ENCODE assay signal across 14 mouse cellular contexts in genomic region chr4:59739321-59739720, GRCm38 (mm10).
DNase-seq lines count a peak whose midpoint lies in the region; ATAC-seq and TF ChIP-seq lines count a peak whose summit lies in the region.
"Had no signal": no experiment of that assay in that cellular context is flagged by ENCODE, and none has a peak within 500 bp of the region (broad histone marks: within the 10 kb centered on the region; RNA-seq: fewer than 3 reads in every experiment).

No protein-coding gene starts in this region.

- no peak for ATAC-seq in inflammation-experienced regulatory T-cells, adult 6 months

- no peak for TF ChIP-seq POLR2A in bone marrow, adult 2 months (IDR thresholded peaks at IDR 0.05; ENCODE audit: borderline replicate concordance, control insufficient read depth, low read depth, low read length)

- no peak for DNase-seq in layer of hippocampus, adult 2 months (ENCODE audit: low spot score in 2 of 2)
- DNase-seq in layer of hippocampus, postnatal 10 days (ENCODE audit: low spot score in 2 of 2), result no peak
- DNase-seq in 3T3-L1 (ENCODE audit: low read depth, low spot score), result peak; percentile 14
- peak; percentile 45 to 52 for DNase-seq in B cell, adult 2 months
- DNase-seq in T-cell, adult 2 months (ENCODE audit: low spot score), result no peak
- no peak for DNase-seq in testis, postnatal 14 days (ENCODE audit: low spot score)
- DNase-seq: adrenal gland, postnatal 36 days; cerebellum, adult 11-12 months; kidney, postnatal 14 days had no signal

- TF ChIP-seq CTCF in layer of hippocampus, adult 2 months (conservative IDR thresholded peaks at IDR 0.05), result peak; percentile 57
- TF ChIP-seq CTCF in bone marrow, adult 2 months (IDR thresholded peaks at IDR 0.05; ENCODE audit: control insufficient read depth, insufficient read depth, low read length), result peak; percentile 46

- WGBS in bone marrow, adult 2 months, result 94% methylated on average over 4 of the region's 4 CpGs

- no peaks in the 10 kb centered on the region; the same call in 1 of the 2 replicates for H3K4me1 ChIP-seq in bone marrow, adult 2 months (ENCODE audit: control insufficient read depth, insufficient read depth, low read length)
- H3K4me1 ChIP-seq: hindbrain, embryonic 12.5 days; liver, embryonic 15.5 days; midbrain, embryonic 10.5 days had no signal

- no peak overlapping the region for H3K4me3 ChIP-seq in layer of hippocampus, adult 2 months
- no peak overlapping the region for H3K4me3 ChIP-seq in bone marrow, adult 2 months (replicated peaks; ENCODE audit: control insufficient read depth, low read depth, low read length)
- H3K4me3 ChIP-seq: hindbrain, embryonic 12.5 days; liver, embryonic 15.5 days; midbrain, embryonic 10.5 days had no signal

- no peak overlapping the region for H3K27ac ChIP-seq in layer of hippocampus, adult 2 months
- H3K27ac ChIP-seq in bone marrow, adult 2 months (ENCODE audit: control insufficient read depth, insufficient read depth, low read depth, low read length, poor library complexity), result no peak overlapping the region
- H3K27ac ChIP-seq: hindbrain, embryonic 12.5 days; liver, embryonic 15.5 days; midbrain, embryonic 10.5 days had no signal

Comparison
In these comparisons a context has a peak if more than half of its experiments do, and no peak if none do; other contexts are left out.
1. DNase-seq: peak in 3T3-L1 (single experiment) and B cell, adult 2 months (2 of 2); none in layer of hippocampus, adult 2 months (0 of 2), layer of hippocampus, postnatal 10 days (0 of 2), T-cell, adult 2 months (single experiment) and testis, postnatal 14 days (single experiment).